Mouse (Mus musculus) kidney, adult 2 months (tissue): ENCODE measurements around the gene Vwa2. TPM values are rescaled to one million over a fixed set of nuclear protein-coding genes. Genes with fewer than 3 reads are reported as not detected.

Experiments
- DNase-seq: peaks from one replicate; pipeline ENCODE4 v3.0.0; 2021
- H3K27ac ChIP-seq: fragments of 200-500 bp; 2 replicates; pipeline ENCODE4 v1.5.1; 2012; ENCODE audit warnings: low read depth, low read length, control low read depth, inconsistent platforms; ENCODE audit not compliant: insufficient read depth
- H3K27me3 ChIP-seq: fragments of 200-500 bp; replicated peaks from 2 replicates; pipeline ENCODE4 v1.6.1; 2012; ENCODE audit warnings: mild to moderate bottlenecking, moderate library complexity, low read length, inconsistent platforms; ENCODE audit not compliant: control insufficient read depth, insufficient read depth
- H3K36me3 ChIP-seq: fragments of 200-500 bp; 2 replicates; pipeline ENCODE4 v1.6.1; 2012; ENCODE audit warnings: mild to moderate bottlenecking, moderate library complexity, low read length, inconsistent platforms; ENCODE audit not compliant: control insufficient read depth, insufficient read depth
- H3K4me1 ChIP-seq: fragments of 200-500 bp; 2 replicates; pipeline ENCODE4 v1.6.1; 2011; ENCODE audit warnings: low read length; ENCODE audit not compliant: control insufficient read depth, insufficient read depth
- H3K4me3 ChIP-seq: fragments of 200-500 bp; 2 replicates; pipeline ENCODE4 v1.5.1; 2011; ENCODE audit warnings: mild to moderate bottlenecking, low read depth, low read length, control low read depth; ENCODE audit not compliant: insufficient read depth
- CTCF ChIP-seq: fragments of 200-500 bp; conservative IDR thresholded peaks from 2 replicates; pipeline ENCODE4 v1.5.1; 2011; ENCODE audit warnings: low read depth, mild to moderate bottlenecking, control low read depth, low read length, moderate library complexity, mixed read lengths; ENCODE audit not compliant: insufficient read depth, insufficient read length
- POLR2A ChIP-seq: fragments of 200-500 bp; IDR thresholded peaks from one replicate; pipeline ENCODE4 v1.6.1; 2011; ENCODE audit warnings: low read depth, low read length, control low read depth
- WGBS: fragments of 180-500 bp; shearing (Covaris S2); methylation state at CpG from one replicate; pipeline ENCODE4 v1.1.7; 2018; 5-methylcytosine and 5-hydroxymethylcytosine counted together
- polyA plus RNA-seq: library from polyadenylated mRNA; depleted of rRNA; stranded (reverse); fragments of >200 nt; gene quantifications from 2 replicates; pipeline ENCODE4 v1.2.3, GENCODE M21; 2012

Gene Vwa2
- polyA plus RNA-seq, 1 experiment, result 11.2 TPM

- Histone ChIP-seq H3K4me3 (no peak overlapping the region), H3K27me3 (no peaks in the 10 kb centered on the region), H3K4me1 (no peaks in the 10 kb centered on the region), H3K27ac (no peak overlapping the region), H3K36me3 (no peaks in the 10 kb centered on the region)
- DNase-seq, result no peak
- WGBS, result 77% methylated on average over 12 of the region's 12 CpGs
- TF ChIP-seq CTCF (no peak), POLR2A (no peak)
Measured at GRCm38 (mm10) chr19:56842974-56843373, 31.1 kb upstream of the Vwa2 start.

- no peaks in the 10 kb centered on the region for H3K4me1 ChIP-seq
- no peaks in the 10 kb centered on the region for H3K27me3 ChIP-seq
- H3K4me3 ChIP-seq, result no peak overlapping the region
- no peak for DNase-seq
- no peak overlapping the region for H3K27ac ChIP-seq
- TF ChIP-seq CTCF (no peak), POLR2A (no peak)
- H3K36me3 ChIP-seq, result no peaks in the 10 kb centered on the region
Measured at GRCm38 (mm10) chr19:56852590-56852989, 21.5 kb upstream of the Vwa2 start.

- no peak for DNase-seq
- 60% methylated on average over 5 of the region's 5 CpGs for WGBS
- Histone ChIP-seq H3K27ac (no peak overlapping the region), H3K36me3 (no peaks in the 10 kb centered on the region), H3K4me3 (no peak overlapping the region), H3K4me1 (no peaks in the 10 kb centered on the region), H3K27me3 (no peaks in the 10 kb centered on the region)
- TF ChIP-seq POLR2A, result no peak
- TF ChIP-seq CTCF, result no peak
Measured at GRCm38 (mm10) chr19:56856455-56856854, 17.6 kb upstream of the Vwa2 start.

- H3K4me1 ChIP-seq, result no peaks in the 10 kb centered on the region
- no peaks in the 10 kb centered on the region for H3K27me3 ChIP-seq
- no peak overlapping the region for H3K4me3 ChIP-seq
- no peak overlapping the region for H3K27ac ChIP-seq
- no peak for DNase-seq
- 74% methylated on average over 4 of the region's 4 CpGs for WGBS
- no peaks in the 10 kb centered on the region for H3K36me3 ChIP-seq
- no peak for TF ChIP-seq POLR2A
- TF ChIP-seq CTCF, result no peak
Measured at GRCm38 (mm10) chr19:56867701-56868100, 6.3 kb upstream of the Vwa2 start.

- Histone ChIP-seq H3K36me3 (no peaks in the 10 kb centered on the region), H3K4me1 (no peaks in the 10 kb centered on the region), H3K27ac (no peak overlapping the region), H3K4me3 (peak overlapping the region; percentile 32), H3K27me3 (no peaks in the 10 kb centered on the region; the same call in 1 of the 2 replicates)
- TF ChIP-seq POLR2A, result no peak
- no peak for TF ChIP-seq CTCF
- DNase-seq, result no peak
- WGBS, result 14% methylated on average over 30 of the region's 30 CpGs
Measured at GRCm38 (mm10) chr19:56874601-56875315, 709 bp downstream of the Vwa2 start.

- Histone ChIP-seq H3K4me3 (no peak overlapping the region), H3K27me3 (no peaks in the 10 kb centered on the region; the same call in 1 of the 2 replicates), H3K36me3 (no peaks in the 10 kb centered on the region), H3K4me1 (no peaks in the 10 kb centered on the region), H3K27ac (no peak overlapping the region)
- DNase-seq, result no peak
- WGBS, result 59% methylated on average over 6 of the region's 6 CpGs
- no peak for TF ChIP-seq POLR2A
- no peak for TF ChIP-seq CTCF
Measured at GRCm38 (mm10) chr19:56877364-56877763, 3.3 kb downstream of the Vwa2 start.

GRCm38 (mm10) chr19:56887879-56888278 lies 13.8 kb downstream of the Vwa2 start:
- Histone ChIP-seq H3K4me1 (peaks cover 7% of the 10 kb centered on the region), H3K36me3 (no peaks in the 10 kb centered on the region), H3K4me3 (no peak overlapping the region), H3K27me3 (no peaks in the 10 kb centered on the region), H3K27ac (no peak overlapping the region)
- TF ChIP-seq POLR2A (no peak), CTCF (no peak)
- DNase-seq, result no peak
- WGBS, result 65% methylated on average over 10 of the region's 10 CpGs
